Mouse (Mus musculus) midbrain, embryonic 12.5 days (tissue): ENCODE results near the gene Cep295nl. TPM values are rescaled to one million over a fixed set of nuclear protein-coding genes. Genes with fewer than 3 reads are reported as not detected.

Experiments
- ATAC-seq: fragments of 200-750 bp; cut with Nextera tagmentation; 2 replicates; pipeline ENCODE4 v1.8.0; 2017; ENCODE audit warnings: low read depth, moderate TSS enrichment, moderate library complexity; ENCODE audit not compliant: low FRiP score
- H3K27ac ChIP-seq: fragments of 300-500 bp; sonication (generic); replicated peaks from 2 replicates; pipeline ENCODE4 v1.5.1; 2016; ENCODE audit warnings: mild to moderate bottlenecking
- H3K27me3 ChIP-seq: fragments of 300-500 bp; sonication (generic); 2 replicates; pipeline ENCODE4 v1.6.1; 2016; ENCODE audit warnings: mild to moderate bottlenecking
- H3K36me3 ChIP-seq: fragments of 300-500 bp; sonication (generic); 2 replicates; pipeline ENCODE4 v1.6.1; 2016
- H3K4me1 ChIP-seq: fragments of 300-500 bp; sonication (generic); 2 replicates; pipeline ENCODE4 v1.6.1; 2016
- H3K4me2 ChIP-seq: fragments of 300-500 bp; sonication (generic); replicated peaks from 2 replicates; pipeline ENCODE4 v1.6.1; 2016; ENCODE audit warnings: mild to moderate bottlenecking, moderate library complexity
- H3K4me3 ChIP-seq: fragments of 300-500 bp; sonication (generic); 2 replicates; pipeline ENCODE4 v1.5.1; 2016; ENCODE audit warnings: mild to moderate bottlenecking
- H3K9ac ChIP-seq: fragments of 300-500 bp; sonication (generic); replicated peaks from 2 replicates; pipeline ENCODE4 v1.6.1; 2016; ENCODE audit warnings: mild to moderate bottlenecking, moderate library complexity
- H3K9me3 ChIP-seq: fragments of 300-500 bp; sonication (generic); 2 replicates; pipeline ENCODE4 v1.6.1; 2016; ENCODE audit warnings: mild to moderate bottlenecking
- WGBS: fragments of 180-500 bp; shearing (Covaris S2); methylation state at CpG from one replicate; pipeline ENCODE4 v1.1.7; 2016; 5-methylcytosine and 5-hydroxymethylcytosine counted together
- polyA plus RNA-seq: library from polyadenylated mRNA; unstranded; fragments of >200 nt; fragmentation: Nextera tagmentation; extraction: Ambion mirVana; gene quantifications from 2 replicates; pipeline ENCODE4 v1.2.1, GENCODE M21; 2016

The Cep295nl gene
- polyA plus RNA-seq, 1 experiment from 2014 or later = 0.40 TPM

- no peak for ATAC-seq
- Histone ChIP-seq H3K27me3 (no peaks in the 10 kb centered on the region), H3K9me3 (0 out of 2 replicates have a peak, but pooled peaks cover 7% of the 10 kb centered on the region), H3K9ac (no peak overlapping the region), H3K4me3 (no peak overlapping the region), H3K36me3 (0 out of 2 replicates have a peak, but pooled peaks cover 12% of the 10 kb centered on the region), H3K27ac (no peak overlapping the region), H3K4me2 (no peak overlapping the region), H3K4me1 (peaks cover 11% of the 10 kb centered on the region)
- 95% methylated on average over 16 of the region's 16 CpGs for WGBS
Measured at GRCm38 (mm10) chr11:118330777-118331176, 11.5 kb downstream of the Cep295nl start.

GRCm38 (mm10) chr11:118330361-118330760, 11.9 kb downstream of the Cep295nl start:
- Histone ChIP-seq H3K9ac (no peak overlapping the region), H3K27me3 (no peaks in the 10 kb centered on the region), H3K36me3 (0 out of 2 replicates have a peak, but pooled peaks cover 12% of the 10 kb centered on the region), H3K4me3 (no peak overlapping the region), H3K4me2 (no peak overlapping the region), H3K4me1 (peaks cover 11% of the 10 kb centered on the region), H3K27ac (no peak overlapping the region), H3K9me3 (0 out of 2 replicates have a peak, but pooled peaks cover 7% of the 10 kb centered on the region)
- 93% methylated on average over 14 of the region's 14 CpGs for WGBS
- no peak for ATAC-seq

GRCm38 (mm10) chr11:118328947-118329346, 13.4 kb downstream of the Cep295nl start:
- Histone ChIP-seq H3K27me3 (no peaks in the 10 kb centered on the region), H3K4me1 (peaks cover 11% of the 10 kb centered on the region), H3K36me3 (0 out of 2 replicates have a peak, but pooled peaks cover 12% of the 10 kb centered on the region), H3K4me2 (no peak overlapping the region), H3K27ac (no peak overlapping the region), H3K9ac (no peak overlapping the region), H3K4me3 (no peak overlapping the region), H3K9me3 (0 out of 2 replicates have a peak, but pooled peaks cover 7% of the 10 kb centered on the region)
- 91% methylated on average over 5 of the region's 5 CpGs for WGBS
- no peak for ATAC-seq

GRCm38 (mm10) chr11:118328511-118328910, 13.8 kb downstream of the Cep295nl start:
- Histone ChIP-seq H3K9ac (no peak overlapping the region), H3K4me1 (peaks cover 11% of the 10 kb centered on the region), H3K27me3 (no peaks in the 10 kb centered on the region), H3K4me3 (no peak overlapping the region), H3K36me3 (0 out of 2 replicates have a peak, but pooled peaks cover 8% of the 10 kb centered on the region), H3K4me2 (no peak overlapping the region), H3K9me3 (0 out of 2 replicates have a peak, but pooled peaks cover 7% of the 10 kb centered on the region), H3K27ac (no peak overlapping the region)
- 96% methylated on average over 6 of the region's 6 CpGs for WGBS
- no peak for ATAC-seq

- Histone ChIP-seq H3K9ac (no peak overlapping the region), H3K27me3 (no peaks in the 10 kb centered on the region), H3K27ac (no peak overlapping the region; the same call in 1 of the 2 replicates), H3K4me1 (peaks cover 17% of the 10 kb centered on the region), H3K36me3 (0 out of 2 replicates have a peak, but pooled peaks cover 3% of the 10 kb centered on the region), H3K4me2 (no peak overlapping the region), H3K4me3 (no peak overlapping the region), H3K9me3 (0 out of 2 replicates have a peak, but pooled peaks cover 7% of the 10 kb centered on the region)
- no peak for ATAC-seq
- 76% methylated on average over 24 of the region's 24 CpGs for WGBS
Measured at GRCm38 (mm10) chr11:118326991-118327971, 15.0 kb downstream of the Cep295nl start.

GRCm38 (mm10) chr11:118326491-118326890, 15.8 kb downstream of the Cep295nl start:
- Histone ChIP-seq H3K4me1 (peaks cover 21% of the 10 kb centered on the region), H3K9ac (no peak overlapping the region), H3K36me3 (no peaks in the 10 kb centered on the region), H3K4me2 (no peak overlapping the region), H3K27me3 (no peaks in the 10 kb centered on the region), H3K4me3 (no peak overlapping the region), H3K9me3 (0 out of 2 replicates have a peak, but pooled peaks cover 7% of the 10 kb centered on the region), H3K27ac (no peak overlapping the region)
- WGBS = 95% methylated on average over 4 of the region's 4 CpGs
- no peak for ATAC-seq

- Histone ChIP-seq H3K36me3 (peaks cover 9% of the 10 kb centered on the region; the same call in 1 of the 2 replicates), H3K4me3 (no peak overlapping the region), H3K9me3 (no peaks in the 10 kb centered on the region), H3K4me1 (peaks cover 21% of the 10 kb centered on the region), H3K27ac (no peak overlapping the region), H3K27me3 (no peaks in the 10 kb centered on the region), H3K9ac (no peak overlapping the region), H3K4me2 (no peak overlapping the region)
- WGBS = 74% methylated on average over 5 of the region's 5 CpGs
- ATAC-seq = no peak
Measured at GRCm38 (mm10) chr11:118324541-118324940, 17.8 kb downstream of the Cep295nl start.

GRCm38 (mm10) chr11:118323974-118324373, 18.3 kb downstream of the Cep295nl start:
- Histone ChIP-seq H3K9ac (no peak overlapping the region), H3K36me3 (peaks cover 14% of the 10 kb centered on the region; the same call in 1 of the 2 replicates), H3K27ac (no peak overlapping the region), H3K4me3 (no peak overlapping the region), H3K4me1 (peaks cover 21% of the 10 kb centered on the region), H3K27me3 (no peaks in the 10 kb centered on the region), H3K9me3 (no peaks in the 10 kb centered on the region), H3K4me2 (no peak overlapping the region)
- WGBS = 97% methylated on average over 5 of the region's 5 CpGs
- no peak for ATAC-seq

GRCm38 (mm10) chr11:118322647-118323046, 19.7 kb downstream of the Cep295nl start:
- no peak for ATAC-seq
- 61% methylated on average over 3 of the region's 3 CpGs for WGBS
- peaks cover 23% of the 10 kb centered on the region; the same call in 1 of the 2 replicates for H3K36me3 ChIP-seq
- no peak overlapping the region for H3K4me2 ChIP-seq
- no peaks in the 10 kb centered on the region for H3K27me3 ChIP-seq
- H3K9ac ChIP-seq = no peak overlapping the region
- no peak overlapping the region for H3K27ac ChIP-seq
- no peaks in the 10 kb centered on the region for H3K9me3 ChIP-seq
- H3K4me3 ChIP-seq = no peak overlapping the region
- peaks cover 18% of the 10 kb centered on the region for H3K4me1 ChIP-seq

- peaks cover 11% of the 10 kb centered on the region for H3K4me1 ChIP-seq
- no peak overlapping the region for H3K4me2 ChIP-seq
- no peak overlapping the region for H3K27ac ChIP-seq
- H3K9ac ChIP-seq = no peak overlapping the region
- H3K27me3 ChIP-seq = no peaks in the 10 kb centered on the region
- ATAC-seq = no peak
- H3K36me3 ChIP-seq = peaks cover 23% of the 10 kb centered on the region; the same call in 1 of the 2 replicates
- H3K4me3 ChIP-seq = no peak overlapping the region
- WGBS = 84% methylated on average over 4 of the region's 4 CpGs
- no peaks in the 10 kb centered on the region for H3K9me3 ChIP-seq
Measured at GRCm38 (mm10) chr11:118321971-118322370, 20.3 kb downstream of the Cep295nl start.

- H3K36me3 ChIP-seq = peaks cover 23% of the 10 kb centered on the region; the same call in 1 of the 2 replicates
- H3K4me1 ChIP-seq = peaks cover 10% of the 10 kb centered on the region
- no peak overlapping the region for H3K27ac ChIP-seq
- H3K9me3 ChIP-seq = no peaks in the 10 kb centered on the region
- no peak overlapping the region for H3K4me3 ChIP-seq
- WGBS = 76% methylated on average over 7 of the region's 7 CpGs
- no peak overlapping the region for H3K4me2 ChIP-seq
- no peak overlapping the region for H3K9ac ChIP-seq
- no peaks in the 10 kb centered on the region for H3K27me3 ChIP-seq
- ATAC-seq = no peak
Measured at GRCm38 (mm10) chr11:118321500-118321899, 20.8 kb downstream of the Cep295nl start.

- Histone ChIP-seq H3K36me3 (peaks cover 38% of the 10 kb centered on the region; the same call in 1 of the 2 replicates), H3K9me3 (no peaks in the 10 kb centered on the region), H3K27me3 (no peaks in the 10 kb centered on the region), H3K4me1 (peaks cover 10% of the 10 kb centered on the region), H3K9ac (no peak overlapping the region), H3K27ac (no peak overlapping the region), H3K4me2 (no peak overlapping the region), H3K4me3 (no peak overlapping the region)
- WGBS = 66% methylated on average over 5 of the region's 5 CpGs
- ATAC-seq = no peak
Measured at GRCm38 (mm10) chr11:118318678-118319077, 23.6 kb downstream of the Cep295nl start.
